Mouse (Mus musculus) hindbrain, embryonic 16.5 days (tissue): ENCODE data around the gene Slc11a1. TPM values are rescaled to one million over a fixed set of nuclear protein-coding genes. Genes with fewer than 3 reads are reported as not detected.

Experiments
- ATAC-seq: fragments of 200-750 bp; cut with Nextera tagmentation; 2 replicates; pipeline ENCODE4 v1.8.0; 2017; ENCODE audit warnings: moderate TSS enrichment, moderate library complexity
- H3K27ac ChIP-seq: fragments of 300-500 bp; sonication (generic); 2 replicates; pipeline ENCODE4 v1.5.1; 2014; ENCODE audit warnings: low read depth, mild to moderate bottlenecking, control low read depth, low read length, moderate library complexity
- H3K27me3 ChIP-seq: fragments of 300-500 bp; sonication (generic); replicated peaks from 2 replicates; pipeline ENCODE4 v1.6.1; 2014; ENCODE audit warnings: low read length; ENCODE audit not compliant: control insufficient read depth, insufficient read depth
- H3K36me3 ChIP-seq: fragments of 300-500 bp; sonication (generic); 2 replicates; pipeline ENCODE4 v1.6.1; 2014; ENCODE audit warnings: mild to moderate bottlenecking, low read length, moderate library complexity, mixed read lengths; ENCODE audit not compliant: control insufficient read depth, insufficient read depth
- H3K4me1 ChIP-seq: fragments of 300-500 bp; sonication (generic); 2 replicates; pipeline ENCODE4 v1.6.1; 2014; ENCODE audit warnings: low read depth, low read length; ENCODE audit not compliant: control insufficient read depth, insufficient read depth
- H3K4me2 ChIP-seq: fragments of 300-500 bp; sonication (generic); 2 replicates; pipeline ENCODE4 v1.6.1; 2014; ENCODE audit warnings: mild to moderate bottlenecking, low read length, control low read depth, moderate library complexity
- H3K4me3 ChIP-seq: fragments of 300-500 bp; sonication (generic); 2 replicates; pipeline ENCODE4 v1.5.1; 2014; ENCODE audit warnings: mild to moderate bottlenecking, low read length, control low read depth, moderate library complexity
- H3K9ac ChIP-seq: fragments of 300-500 bp; sonication (generic); 2 replicates; pipeline ENCODE4 v1.6.1; 2014; ENCODE audit warnings: low read depth, mild to moderate bottlenecking, control low read depth, low read length, moderate library complexity
- H3K9me3 ChIP-seq: fragments of 300-500 bp; sonication (generic); 2 replicates; pipeline ENCODE4 v1.6.1; 2014; ENCODE audit warnings: mild to moderate bottlenecking, low read length, moderate library complexity; ENCODE audit not compliant: control insufficient read depth
- WGBS: fragments of 180-500 bp; shearing (Covaris S2); extraction: QIAGEN DNeasy Blood & Tissue Kit; methylation state at CpG from one replicate; pipeline ENCODE4 v1.1.7; 2014; 5-methylcytosine and 5-hydroxymethylcytosine counted together
- polyA plus RNA-seq: library from polyadenylated mRNA; unstranded; fragments of >200 nt; fragmentation: Nextera tagmentation; extraction: Ambion mirVana; gene quantifications from 2 replicates; pipeline ENCODE4 v1.2.1, GENCODE M21; 2015

The Slc11a1 gene
- polyA plus RNA-seq, 1 experiment from 2014 or later, result 2.6 TPM

GRCm38 (mm10) chr1:74408589-74409504 lies 33.9 kb downstream of the Slc11a1 start, which contains the start of gene Vil1:
Gene Vil1, plus strand, starts transcription at chr1:74409376.
- Histone ChIP-seq H3K9ac (no peak within 1 kb of the TSS), H3K36me3 (no peaks in the 10 kb centered on the region), H3K27ac (no peak within 1 kb of the TSS), H3K4me3 (no peak within 1 kb of the TSS), H3K27me3 (no peaks in the 10 kb centered on the region), H3K9me3 (no peaks in the 10 kb centered on the region), H3K4me1 (no peaks in the 10 kb centered on the region), H3K4me2 (no peak within 1 kb of the TSS)
- WGBS, result 71% methylated on average over 15 of the region's 15 CpGs
- no peak for ATAC-seq

DNA sequence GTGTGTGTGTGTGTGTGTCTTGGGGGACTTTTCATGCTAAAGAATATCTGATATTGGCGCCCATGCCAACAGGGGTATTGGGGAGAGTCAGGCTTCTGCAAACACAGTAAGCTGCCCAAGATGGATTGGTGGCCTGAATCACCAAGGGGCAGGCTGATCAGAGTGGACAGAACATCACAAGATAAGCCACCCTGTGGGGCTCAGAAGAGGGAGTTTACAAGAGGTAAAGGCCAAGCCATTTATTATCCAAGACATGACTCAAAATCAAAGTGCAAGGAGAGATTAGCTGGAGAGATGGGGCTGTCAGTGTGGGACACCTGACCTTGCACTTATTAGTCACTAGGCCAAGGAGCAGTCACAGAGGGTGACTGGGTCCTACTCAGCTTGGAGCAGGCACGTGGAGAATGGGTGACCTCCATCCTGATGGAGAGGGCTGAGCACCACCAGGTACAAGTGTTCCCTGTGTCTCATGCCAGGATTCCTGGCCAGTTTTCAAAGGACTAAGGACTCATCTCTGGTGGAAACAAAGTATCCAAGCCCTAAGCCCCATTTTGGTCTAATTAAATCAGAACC lies 36.8 kb downstream of the Slc11a1 start:
- no peak overlapping the region for H3K4me3 ChIP-seq
- H3K9ac ChIP-seq, result no peak overlapping the region
- no peaks in the 10 kb centered on the region for H3K36me3 ChIP-seq
- 58% methylated on average over 2 of the region's 2 CpGs for WGBS
- H3K9me3 ChIP-seq, result no peaks in the 10 kb centered on the region
- no peak for ATAC-seq
- H3K4me1 ChIP-seq, result no peaks in the 10 kb centered on the region
- no peaks in the 10 kb centered on the region for H3K27me3 ChIP-seq
- no peak overlapping the region for H3K27ac ChIP-seq
- no peak overlapping the region for H3K4me2 ChIP-seq

DNA sequence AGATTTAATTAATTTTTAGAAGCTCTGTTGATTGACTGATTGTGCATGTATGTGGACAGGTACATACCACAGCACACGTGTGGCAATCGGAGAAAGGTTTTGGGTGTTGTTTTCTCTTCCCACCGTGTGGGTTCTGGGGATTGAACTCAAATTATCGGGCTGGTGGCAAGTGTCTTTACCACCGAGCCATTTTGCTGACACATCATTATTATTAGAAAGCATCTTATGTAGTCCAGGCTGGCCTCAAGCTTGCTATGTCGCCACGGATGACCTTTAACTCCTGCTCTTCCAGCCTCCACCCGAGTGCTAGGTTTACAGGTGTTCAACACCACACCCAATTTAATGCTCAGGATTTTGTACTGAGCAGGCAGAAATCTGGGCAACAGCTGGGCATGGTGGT lies 37.7 kb downstream of the Slc11a1 start:
- H3K36me3 ChIP-seq, result no peaks in the 10 kb centered on the region
- no peaks in the 10 kb centered on the region for H3K27me3 ChIP-seq
- no peak overlapping the region for H3K27ac ChIP-seq
- H3K4me1 ChIP-seq, result no peaks in the 10 kb centered on the region
- H3K4me3 ChIP-seq, result no peak overlapping the region
- 85% methylated on average over 8 of the region's 8 CpGs for WGBS
- no peak for ATAC-seq
- no peak overlapping the region for H3K4me2 ChIP-seq
- no peak overlapping the region for H3K9ac ChIP-seq
- no peaks in the 10 kb centered on the region for H3K9me3 ChIP-seq

- H3K36me3 ChIP-seq, result no peaks in the 10 kb centered on the region
- no peaks in the 10 kb centered on the region for H3K27me3 ChIP-seq
- 52% methylated on average over 4 of the region's 4 CpGs for WGBS
- no peak overlapping the region for H3K4me2 ChIP-seq
- H3K4me3 ChIP-seq, result no peak overlapping the region
- ATAC-seq, result no peak
- no peaks in the 10 kb centered on the region for H3K9me3 ChIP-seq
- no peak overlapping the region for H3K27ac ChIP-seq
- no peaks in the 10 kb centered on the region for H3K4me1 ChIP-seq
- H3K9ac ChIP-seq, result no peak overlapping the region
Observed at GRCm38 (mm10) chr1:74415143-74415542, 40.1 kb downstream of the Slc11a1 start.

DNA sequence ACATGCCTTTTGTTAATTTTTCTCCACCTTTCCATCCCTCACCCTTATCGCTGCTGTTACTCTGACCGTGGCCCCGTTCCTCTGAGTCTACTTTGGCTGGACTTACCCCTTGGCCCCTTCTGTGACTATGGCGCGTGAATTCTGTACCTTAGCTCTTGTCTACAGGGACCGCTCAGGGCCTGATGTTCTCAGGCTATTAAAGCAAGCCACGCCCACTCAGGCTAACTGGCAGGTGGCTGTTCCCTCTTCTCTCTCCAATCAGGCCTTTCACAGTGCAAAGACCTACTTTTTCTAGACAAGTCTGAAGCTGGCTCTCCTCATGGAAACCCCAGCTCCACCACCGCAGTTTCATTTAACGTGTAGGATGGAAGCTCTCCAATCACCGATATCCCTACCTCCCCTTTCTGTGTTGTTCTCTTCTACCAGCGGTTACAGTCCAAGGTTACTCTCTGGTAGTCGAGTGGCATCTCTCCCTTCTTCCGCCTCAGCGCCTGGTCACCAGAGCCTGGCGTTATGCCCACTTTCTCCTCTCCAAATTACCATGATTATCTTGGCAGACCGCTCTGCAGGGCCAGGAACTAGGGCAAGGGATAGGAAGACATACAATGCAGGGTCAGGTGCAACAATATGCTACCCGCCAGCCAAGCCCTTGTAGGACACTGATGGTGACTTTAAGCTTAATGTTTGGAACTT lies 43.9 kb downstream of the Slc11a1 start:
- Histone ChIP-seq H3K4me1 (0 out of 2 replicates have a peak, but pooled peaks cover 2% of the 10 kb centered on the region), H3K9ac (no peak overlapping the region), H3K4me2 (no peak overlapping the region), H3K27me3 (no peaks in the 10 kb centered on the region), H3K4me3 (no peak overlapping the region), H3K36me3 (no peaks in the 10 kb centered on the region), H3K27ac (no peak overlapping the region), H3K9me3 (no peaks in the 10 kb centered on the region)
- no peak for ATAC-seq
- 80% methylated on average over 17 of the region's 17 CpGs for WGBS

GRCm38 (mm10) chr1:74419440-74419794 lies 44.4 kb downstream of the Slc11a1 start:
- no peaks in the 10 kb centered on the region for H3K36me3 ChIP-seq
- H3K4me1 ChIP-seq, result 0 out of 2 replicates have a peak, but pooled peaks cover 2% of the 10 kb centered on the region
- H3K27me3 ChIP-seq, result no peaks in the 10 kb centered on the region
- no peak for ATAC-seq
- no peaks in the 10 kb centered on the region for H3K9me3 ChIP-seq
- H3K4me2 ChIP-seq, result no peak overlapping the region
- WGBS, result 69% methylated on average over 9 of the region's 9 CpGs
- H3K4me3 ChIP-seq, result no peak overlapping the region
- H3K27ac ChIP-seq, result no peak overlapping the region
- H3K9ac ChIP-seq, result no peak overlapping the region

GRCm38 (mm10) chr1:74423147-74423546 lies 48.2 kb downstream of the Slc11a1 start:
- Histone ChIP-seq H3K4me1 (0 out of 2 replicates have a peak, but pooled peaks cover 2% of the 10 kb centered on the region), H3K9me3 (no peaks in the 10 kb centered on the region), H3K27ac (no peak overlapping the region), H3K4me3 (no peak overlapping the region), H3K9ac (no peak overlapping the region), H3K4me2 (no peak overlapping the region), H3K27me3 (no peaks in the 10 kb centered on the region), H3K36me3 (no peaks in the 10 kb centered on the region)
- ATAC-seq, result no peak
- WGBS, result 22% methylated on average over 8 of the region's 8 CpGs

DNA sequence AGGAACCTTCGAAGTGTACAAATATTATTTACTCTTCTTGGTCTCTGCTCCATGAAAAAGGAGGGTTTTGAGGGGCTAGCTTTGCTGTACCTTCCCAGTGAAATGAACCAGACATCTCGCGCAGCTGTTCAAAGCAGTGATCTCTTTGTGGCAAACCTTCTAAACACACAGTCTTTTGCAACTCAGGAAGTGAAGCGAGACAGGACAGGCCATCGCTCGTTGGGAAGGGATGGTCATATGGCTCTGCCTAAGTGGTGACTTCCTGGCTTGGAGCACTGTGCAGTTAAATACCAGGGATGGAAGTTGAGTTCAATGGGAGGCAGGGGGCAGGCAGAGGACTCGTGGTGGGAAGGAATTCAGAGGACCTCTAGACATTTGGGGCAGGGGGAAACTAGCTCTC lies 50.9 kb downstream of the Slc11a1 start:
- no peaks in the 10 kb centered on the region for H3K36me3 ChIP-seq
- H3K9me3 ChIP-seq, result no peaks in the 10 kb centered on the region
- H3K27ac ChIP-seq, result no peak overlapping the region
- no peaks in the 10 kb centered on the region for H3K27me3 ChIP-seq
- no peak overlapping the region for H3K4me2 ChIP-seq
- 0 out of 2 replicates have a peak, but pooled peaks cover 2% of the 10 kb centered on the region for H3K4me1 ChIP-seq
- 81% methylated on average over 7 of the region's 7 CpGs for WGBS
- H3K4me3 ChIP-seq, result no peak overlapping the region
- no peak for ATAC-seq
- H3K9ac ChIP-seq, result no peak overlapping the region

DNA sequence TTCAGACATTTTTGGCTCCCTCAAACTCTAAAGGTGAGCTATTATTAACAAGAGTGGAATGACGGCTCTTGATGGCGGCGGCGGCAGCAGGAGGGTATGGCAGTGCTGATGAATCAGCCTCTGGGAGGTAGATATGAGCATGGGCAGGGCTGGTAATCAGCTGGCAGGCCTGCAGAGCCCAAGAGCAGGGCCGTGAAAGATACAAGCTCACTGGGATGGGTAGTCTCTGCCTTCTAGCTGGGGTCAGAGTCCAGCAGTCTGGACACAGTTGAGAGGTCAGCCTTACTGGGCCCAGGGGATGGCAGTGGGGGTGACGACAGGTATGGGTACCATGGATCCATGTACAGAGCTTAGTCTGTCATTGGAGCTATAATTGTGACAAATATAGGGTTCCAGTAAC lies 58.2 kb downstream of the Slc11a1 start:
- no peaks in the 10 kb centered on the region for H3K4me1 ChIP-seq
- H3K27me3 ChIP-seq, result no peaks in the 10 kb centered on the region
- ATAC-seq, result no peak; the same call in 1 of the 2 replicates
- no peaks in the 10 kb centered on the region for H3K9me3 ChIP-seq
- H3K9ac ChIP-seq, result no peak overlapping the region
- WGBS, result 79% methylated on average over 6 of the region's 6 CpGs
- no peak overlapping the region for H3K4me3 ChIP-seq
- no peak overlapping the region for H3K27ac ChIP-seq
- H3K4me2 ChIP-seq, result no peak overlapping the region
- peaks cover 8% of the 10 kb centered on the region for H3K36me3 ChIP-seq
